Mouse (Mus musculus): ENCODE data around the gene 2210011C24Rik. TPM values are rescaled to one million over a fixed set of nuclear protein-coding genes. Genes with fewer than 3 reads are reported as not detected.

The 2210011C24Rik gene
- polyA plus RNA-seq, 1 experiment: 7.8 TPM

DNA sequence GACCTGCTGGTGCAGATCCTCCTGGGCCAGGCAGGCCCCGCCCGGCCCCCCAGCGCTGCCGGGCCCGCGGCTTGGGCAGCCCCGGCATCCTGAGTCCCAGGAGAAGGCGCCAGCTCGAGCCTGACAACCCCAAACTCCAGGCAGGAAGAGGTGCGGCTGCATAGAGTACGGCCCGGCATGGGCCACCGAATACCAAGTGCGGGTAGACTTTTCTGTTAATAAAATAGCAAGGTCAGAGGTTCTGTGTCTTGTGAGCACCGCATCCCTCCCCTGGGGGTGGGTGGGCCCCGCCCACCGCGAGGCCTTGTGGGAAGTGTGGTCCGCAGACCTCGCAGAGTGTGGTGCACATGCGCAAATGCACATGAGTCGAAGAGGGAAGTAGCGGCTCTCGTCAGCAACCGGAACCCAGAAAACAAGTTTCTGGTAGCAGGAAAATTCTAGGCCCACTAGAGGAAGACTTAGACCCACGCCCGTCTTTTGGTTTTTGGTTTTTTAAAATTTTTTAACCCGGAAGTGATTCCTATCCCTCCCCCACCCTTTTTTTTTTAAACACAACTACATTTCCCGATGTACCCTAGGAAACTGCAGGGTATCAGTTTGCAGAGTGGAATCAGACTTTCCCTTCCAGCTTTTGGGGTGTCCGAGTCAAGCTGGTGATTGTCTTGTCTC is 7.3 kb downstream of the 2210011C24Rik start:
- WGBS: under 1% methylated on average over 30 of the region's 30 CpGs
- peak overlapping the region; percentile 94 for H3K4me3 ChIP-seq (replicated peaks; ENCODE audit: insufficient read depth, low read depth, low read length)
- no peaks in the 10 kb centered on the region for H3K27me3 ChIP-seq (ENCODE audit: control insufficient read depth, insufficient read depth, low read length)
- peaks cover 4% of the 10 kb centered on the region for H3K4me1 ChIP-seq (ENCODE audit: control insufficient read depth, insufficient read depth, low read length)
- TF ChIP-seq POLR2A (IDR thresholded peaks at IDR 0.05; ENCODE audit: borderline replicate concordance, insufficient read depth, low read length) (peak; percentile 67; the same call in 1 of the 2 replicates), CTCF (IDR thresholded peaks at IDR 0.05; ENCODE audit: borderline replicate concordance, insufficient read depth, low read depth, low read length) (no peak; the same call in 1 of the 2 replicates)
- H3K27ac ChIP-seq (ENCODE audit: insufficient read depth, low read length): peak overlapping the region; percentile 61
- peak; percentile 93 to 94 for DNase-seq

DNA sequence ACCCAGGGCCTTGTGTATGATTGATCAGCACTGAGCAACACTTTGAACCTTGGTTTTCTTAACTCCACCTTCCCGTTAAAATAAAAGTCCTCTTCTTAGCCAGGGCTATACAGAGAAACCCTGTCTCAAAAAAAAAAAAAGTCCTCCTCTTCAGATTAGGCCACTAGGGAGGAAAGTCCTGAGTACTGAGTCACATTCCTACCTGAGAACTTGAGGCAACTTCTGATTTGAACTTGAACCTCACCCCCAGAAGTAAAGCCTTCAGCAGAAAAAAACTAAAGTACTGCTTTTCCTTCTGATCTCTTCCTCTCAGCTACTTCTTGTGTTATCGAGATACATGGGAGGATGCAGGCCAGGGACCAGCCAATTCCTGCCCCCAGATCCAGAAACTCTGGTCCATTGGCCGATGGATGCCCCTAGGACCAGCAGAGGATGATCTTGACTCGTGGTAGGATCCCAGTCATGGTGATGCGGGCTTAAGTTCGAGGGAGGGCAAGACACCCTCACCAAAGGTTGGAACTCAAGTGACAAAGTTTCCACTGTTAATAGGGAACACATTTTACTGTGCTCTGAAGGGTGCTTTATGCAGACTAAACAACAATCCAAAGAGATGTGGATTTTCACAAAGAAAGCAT is 8.2 kb downstream of the 2210011C24Rik start:
- Histone ChIP-seq H3K27ac (ENCODE audit: insufficient read depth, low read length) (no peak overlapping the region), H3K27me3 (ENCODE audit: control insufficient read depth, insufficient read depth, low read length) (no peaks in the 10 kb centered on the region), H3K4me1 (ENCODE audit: control insufficient read depth, insufficient read depth, low read length) (peaks cover 9% of the 10 kb centered on the region), H3K4me3 (replicated peaks; ENCODE audit: insufficient read depth, low read depth, low read length) (peak overlapping the region; percentile 94)
- 58% methylated on average over 6 of the region's 6 CpGs for WGBS
- no peak for TF ChIP-seq CTCF (IDR thresholded peaks at IDR 0.05; ENCODE audit: borderline replicate concordance, insufficient read depth, low read depth, low read length)
- no peak for TF ChIP-seq POLR2A (IDR thresholded peaks at IDR 0.05; ENCODE audit: borderline replicate concordance, insufficient read depth, low read length)
- no peak for DNase-seq

DNA sequence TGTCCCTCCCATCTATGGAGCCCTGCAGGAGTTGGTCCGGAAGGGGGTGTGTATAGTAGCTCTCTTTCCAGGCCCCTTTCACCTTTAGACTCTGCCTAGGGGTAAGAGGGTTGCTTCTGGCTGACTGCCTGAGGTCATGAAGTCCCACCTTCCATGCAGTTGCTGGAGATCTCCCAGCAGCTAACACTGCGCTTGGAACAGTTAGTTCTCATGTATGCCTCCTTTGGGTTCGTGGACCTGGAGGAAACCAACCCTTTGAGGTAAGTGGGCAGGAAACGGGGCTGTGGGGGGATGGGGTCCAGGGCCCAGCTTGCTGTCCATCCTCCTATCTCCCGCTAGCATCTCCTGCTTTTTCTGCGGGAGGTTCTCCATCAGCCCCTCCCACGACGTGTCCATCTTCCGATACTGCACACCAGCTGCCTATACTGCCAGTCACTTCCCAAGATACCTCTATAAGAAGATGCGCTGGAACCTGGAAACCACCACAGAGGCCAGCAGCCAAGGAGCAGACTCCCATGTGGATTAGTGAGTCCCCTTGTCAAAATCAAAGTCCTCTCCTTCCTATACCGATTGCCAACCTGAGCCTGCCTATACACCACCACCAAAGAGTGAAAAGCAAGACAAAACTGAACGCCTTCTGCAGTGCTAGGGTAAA is 8.9 kb downstream of the 2210011C24Rik start:
- TF ChIP-seq CTCF (IDR thresholded peaks at IDR 0.05; ENCODE audit: borderline replicate concordance, insufficient read depth, low read depth, low read length) (no peak), POLR2A (IDR thresholded peaks at IDR 0.05; ENCODE audit: borderline replicate concordance, insufficient read depth, low read length) (no peak)
- Histone ChIP-seq H3K4me1 (ENCODE audit: control insufficient read depth, insufficient read depth, low read length) (peaks cover 9% of the 10 kb centered on the region), H3K27ac (ENCODE audit: insufficient read depth, low read length) (no peak overlapping the region), H3K4me3 (replicated peaks; ENCODE audit: insufficient read depth, low read depth, low read length) (no peak overlapping the region), H3K27me3 (ENCODE audit: control insufficient read depth, insufficient read depth, low read length) (no peaks in the 10 kb centered on the region)
- WGBS: 37% methylated on average over 12 of the region's 12 CpGs
- DNase-seq: no peak

GRCm38 (mm10) chr8:84001281-84002000 is 10.5 kb downstream of the 2210011C24Rik start, which contains the start of gene 1700067K01Rik:
TSS of gene 1700067K01Rik (plus strand) at chr8:84001502.
- no peak for TF ChIP-seq POLR2A (IDR thresholded peaks at IDR 0.05; ENCODE audit: borderline replicate concordance, insufficient read depth, low read length)
- Histone ChIP-seq H3K27me3 (ENCODE audit: control insufficient read depth, insufficient read depth, low read length) (no peaks in the 10 kb centered on the region), H3K4me1 (ENCODE audit: control insufficient read depth, insufficient read depth, low read length) (peaks cover 9% of the 10 kb centered on the region), H3K27ac (ENCODE audit: insufficient read depth, low read length) (no peak within 1 kb of the TSS), H3K4me3 (replicated peaks; ENCODE audit: insufficient read depth, low read depth, low read length) (no peak within 1 kb of the TSS)
- no peak for DNase-seq
- 53% methylated on average over 61 of the region's 61 CpGs for WGBS

GRCm38 (mm10) chr8:83999825-84000224 is 12.1 kb downstream of the 2210011C24Rik start:
- peaks cover 9% of the 10 kb centered on the region for H3K4me1 ChIP-seq (ENCODE audit: control insufficient read depth, insufficient read depth, low read length)
- DNase-seq: no peak
- H3K4me3 ChIP-seq (replicated peaks; ENCODE audit: insufficient read depth, low read depth, low read length): no peak overlapping the region
- no peak overlapping the region for H3K27ac ChIP-seq (ENCODE audit: insufficient read depth, low read length)
- TF ChIP-seq POLR2A (IDR thresholded peaks at IDR 0.05; ENCODE audit: borderline replicate concordance, insufficient read depth, low read length): no peak
- no peak for TF ChIP-seq CTCF (IDR thresholded peaks at IDR 0.05; ENCODE audit: borderline replicate concordance, insufficient read depth, low read depth, low read length)
- no peaks in the 10 kb centered on the region for H3K27me3 ChIP-seq (ENCODE audit: control insufficient read depth, insufficient read depth, low read length)
- WGBS: 92% methylated on average over 2 of the region's 2 CpGs

DNA sequence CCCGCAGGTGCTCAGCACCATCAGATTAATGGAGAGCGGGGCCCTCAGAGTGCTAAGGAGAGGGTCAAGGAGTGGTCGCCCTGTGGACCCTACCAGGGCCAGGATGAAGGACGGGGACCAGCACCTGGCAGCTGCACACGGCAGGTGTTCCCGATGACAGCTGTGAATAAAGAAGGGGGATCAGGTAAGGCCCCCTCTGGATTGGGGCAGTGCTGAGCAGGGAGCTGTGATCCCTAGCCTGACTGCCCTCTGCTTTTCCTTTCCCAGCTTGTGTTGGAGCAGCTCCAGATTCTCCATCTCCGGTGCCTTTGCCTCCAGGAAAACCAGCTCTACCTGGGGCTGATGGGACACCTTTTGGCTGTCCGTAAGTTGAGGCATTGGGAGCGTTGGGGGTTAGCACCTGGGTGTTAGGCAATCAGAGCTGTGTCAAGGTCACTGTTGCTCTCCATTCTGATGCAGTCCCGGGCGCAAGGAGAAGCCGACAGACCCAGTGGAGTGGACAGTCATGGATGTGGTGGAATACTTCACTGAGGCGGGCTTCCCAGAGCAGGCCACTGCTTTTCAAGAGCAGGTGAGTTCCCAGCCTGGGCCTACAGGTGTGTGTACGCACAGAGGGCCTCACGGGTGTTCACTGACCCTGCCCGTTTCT is 12.8 kb downstream of the 2210011C24Rik start:
- 66% methylated on average over 16 of the region's 16 CpGs for WGBS
- H3K4me1 ChIP-seq (ENCODE audit: control insufficient read depth, insufficient read depth, low read length): peaks cover 9% of the 10 kb centered on the region
- peak overlapping the region; percentile 60 for H3K4me3 ChIP-seq (replicated peaks; ENCODE audit: insufficient read depth, low read depth, low read length)
- H3K27ac ChIP-seq (ENCODE audit: insufficient read depth, low read length): no peak overlapping the region
- no peaks in the 10 kb centered on the region for H3K27me3 ChIP-seq (ENCODE audit: control insufficient read depth, insufficient read depth, low read length)
- DNase-seq: peak in 1 of 2 experiments; percentile 32
- TF ChIP-seq POLR2A (IDR thresholded peaks at IDR 0.05; ENCODE audit: borderline replicate concordance, insufficient read depth, low read length): no peak
- TF ChIP-seq CTCF (IDR thresholded peaks at IDR 0.05; ENCODE audit: borderline replicate concordance, insufficient read depth, low read depth, low read length): no peak
